Mouse (Mus musculus) lung, postnatal 0 days (tissue): Measurements from ENCODE around the gene Olfr412. TPM values are rescaled to one million over a fixed set of nuclear protein-coding genes. Genes with fewer than 3 reads are reported as not detected.

ENCODE experiments used
- ATAC-seq: fragments of 200-750 bp; cut with Nextera tagmentation; 2 replicates; pipeline ENCODE4 v1.8.0; 2017; ENCODE audit warnings: moderate library complexity
- DNase-seq: peaks from one replicate; pipeline ENCODE4 v3.0.0-alpha.2; 2016; ENCODE audit warnings: low spot score
- H3K27ac ChIP-seq: fragments of 300-500 bp; sonication (generic); 2 replicates; pipeline ENCODE4 v1.5.1; 2014; ENCODE audit warnings: antibody characterized with exemption, mild to moderate bottlenecking, low read length, mixed read lengths
- H3K27me3 ChIP-seq: fragments of 300-500 bp; sonication (generic); replicated peaks from 2 replicates; pipeline ENCODE4 v1.6.1; 2014; ENCODE audit warnings: low read length, mixed read lengths; ENCODE audit not compliant: insufficient read depth
- H3K36me3 ChIP-seq: fragments of 300-500 bp; sonication (generic); 2 replicates; pipeline ENCODE4 v1.6.1; 2014; ENCODE audit warnings: low read length, mixed read lengths; ENCODE audit not compliant: insufficient read depth
- H3K4me1 ChIP-seq: fragments of 300-500 bp; sonication (generic); 2 replicates; pipeline ENCODE4 v1.6.1; 2014; ENCODE audit warnings: antibody characterized with exemption, low read depth, low read length, mixed read lengths; ENCODE audit not compliant: insufficient read depth
- H3K4me2 ChIP-seq: fragments of 300-500 bp; sonication (generic); replicated peaks from 2 replicates; pipeline ENCODE4 v1.6.1; 2014; ENCODE audit warnings: low read depth, mild to moderate bottlenecking, low read length, moderate library complexity, mixed read lengths
- H3K4me3 ChIP-seq: fragments of 300-500 bp; sonication (generic); 2 replicates; pipeline ENCODE4 v1.5.1; 2014; ENCODE audit warnings: low read depth, low read length
- H3K9ac ChIP-seq: fragments of 300-500 bp; sonication (generic); replicated peaks from 2 replicates; pipeline ENCODE4 v1.6.1; 2014; ENCODE audit warnings: low read depth, mild to moderate bottlenecking
- H3K9me3 ChIP-seq: fragments of 300-500 bp; sonication (generic); 2 replicates; pipeline ENCODE4 v1.6.1; 2016; ENCODE audit warnings: low read length, mixed read lengths
- CTCF ChIP-seq: IDR thresholded peaks from 2 replicates; pipeline ENCODE4 v1.5.1; 2016; ENCODE audit warnings: antibody characterized with exemption, mild to moderate bottlenecking
- EP300 ChIP-seq: IDR thresholded peaks from 2 replicates; pipeline ENCODE4 v1.6.1; 2016; ENCODE audit warnings: antibody characterized with exemption, mild to moderate bottlenecking, control low read depth
- WGBS: fragments of 180-500 bp; shearing (Covaris S2); extraction: QIAGEN DNeasy Blood & Tissue Kit; methylation state at CpG from one replicate; pipeline ENCODE4 v1.1.7; 2014; 5-methylcytosine and 5-hydroxymethylcytosine counted together
- polyA plus RNA-seq: library from polyadenylated mRNA; unstranded; fragments of >200 nt; fragmentation: Nextera tagmentation; extraction: Ambion mirVana; gene quantifications from 2 replicates; pipeline ENCODE4 v1.2.1, GENCODE M21; 2015

Gene Olfr412
- polyA plus RNA-seq, 1 experiment from 2014 or later = not detected

DNA sequence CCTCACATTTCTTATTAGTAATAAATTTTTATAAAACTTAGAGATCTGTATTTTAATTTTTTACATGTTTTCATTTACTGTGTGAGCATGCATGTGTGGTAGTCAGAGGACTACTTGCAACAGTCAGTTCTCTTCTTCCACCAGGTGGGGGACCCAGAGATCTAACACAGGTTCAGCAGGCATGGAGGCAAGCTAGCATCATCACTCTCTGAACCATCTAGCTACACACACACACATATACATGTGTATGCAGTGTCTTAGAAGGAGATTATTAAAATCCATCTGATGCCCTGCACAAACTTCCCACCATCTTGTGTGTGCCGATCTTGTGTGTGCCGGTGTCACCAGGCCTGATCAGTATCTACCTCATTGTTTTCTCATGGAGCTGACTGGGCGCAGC, 15.0 kb downstream of the Olfr412 start:
- H3K4me3 ChIP-seq = no peak overlapping the region
- H3K9ac ChIP-seq = no peak overlapping the region
- no peak overlapping the region for H3K27ac ChIP-seq
- no peaks in the 10 kb centered on the region for H3K4me1 ChIP-seq
- H3K27me3 ChIP-seq = no peaks in the 10 kb centered on the region
- no peaks in the 10 kb centered on the region for H3K36me3 ChIP-seq
- WGBS = 74% methylated on average over 3 of the region's 3 CpGs
- DNase-seq = peak; percentile 65
- H3K9me3 ChIP-seq = no peaks in the 10 kb centered on the region
- ATAC-seq = no peak
- no peak overlapping the region for H3K4me2 ChIP-seq
- TF ChIP-seq EP300 (no peak), CTCF (peak; percentile 78)

DNA sequence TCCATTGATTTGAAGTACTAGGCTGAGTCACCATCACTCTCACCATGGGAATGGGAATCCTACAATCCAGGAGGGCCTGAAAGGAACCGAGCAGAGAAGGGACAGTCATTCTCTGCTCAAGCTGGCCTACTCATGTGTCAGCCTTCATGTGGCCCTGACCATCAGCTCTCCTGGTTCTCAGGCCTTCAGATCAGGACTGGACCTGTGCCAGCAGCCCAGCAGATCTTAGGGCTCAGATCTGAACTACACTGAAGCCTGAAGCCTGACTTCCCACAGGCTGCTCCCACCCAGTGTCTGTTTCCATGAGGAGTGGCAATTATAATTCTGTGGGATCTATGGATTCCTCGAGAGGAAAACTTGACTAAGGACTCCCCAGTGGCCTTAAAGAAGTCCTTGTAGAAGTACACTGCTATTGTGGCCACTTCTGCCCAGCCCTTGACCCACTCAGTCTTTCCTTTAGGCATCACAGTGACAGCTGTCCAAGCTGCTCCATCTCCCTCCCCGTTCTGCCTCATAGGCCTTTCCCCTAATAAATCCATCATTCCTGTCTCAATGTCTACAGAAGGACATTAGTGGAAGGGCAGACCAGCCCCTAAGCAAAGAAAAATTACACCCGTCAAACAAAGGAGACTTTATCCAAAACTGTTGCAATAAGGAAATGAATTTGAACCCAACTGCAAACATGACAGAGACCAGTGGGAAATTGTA, 17.5 kb downstream of the Olfr412 start:
- Histone ChIP-seq H3K36me3 (no peaks in the 10 kb centered on the region), H3K4me1 (no peaks in the 10 kb centered on the region), H3K4me3 (no peak overlapping the region), H3K27ac (no peak overlapping the region), H3K9me3 (no peaks in the 10 kb centered on the region), H3K4me2 (no peak overlapping the region), H3K27me3 (no peaks in the 10 kb centered on the region), H3K9ac (no peak overlapping the region)
- DNase-seq (no peak), ATAC-seq (no peak)
- WGBS = 34% methylated on average over 4 of the region's 4 CpGs
- no peak for TF ChIP-seq EP300
- no peak for TF ChIP-seq CTCF

- Histone ChIP-seq H3K36me3 (no peaks in the 10 kb centered on the region), H3K27me3 (no peaks in the 10 kb centered on the region), H3K27ac (no peak overlapping the region), H3K4me3 (no peak overlapping the region), H3K4me1 (no peaks in the 10 kb centered on the region), H3K9ac (no peak overlapping the region), H3K9me3 (no peaks in the 10 kb centered on the region), H3K4me2 (no peak overlapping the region)
- 43% methylated on average over 9 of the region's 9 CpGs for WGBS
- ATAC-seq (no peak), DNase-seq (no peak)
- TF ChIP-seq CTCF (no peak), EP300 (no peak)
Measured at GRCm38 (mm10) chr11:74385674-74386073, 23.8 kb downstream of the Olfr412 start.

GRCm38 (mm10) chr11:74387203-74387602, 25.3 kb downstream of the Olfr412 start:
- ATAC-seq = no peak
- 69% methylated on average over 5 of the region's 5 CpGs for WGBS
- no peak overlapping the region for H3K27ac ChIP-seq
- no peaks in the 10 kb centered on the region for H3K9me3 ChIP-seq
- H3K9ac ChIP-seq = no peak overlapping the region
- DNase-seq = no peak
- no peaks in the 10 kb centered on the region for H3K4me1 ChIP-seq
- H3K4me3 ChIP-seq = no peak overlapping the region
- H3K27me3 ChIP-seq = no peaks in the 10 kb centered on the region
- no peak for TF ChIP-seq CTCF
- TF ChIP-seq EP300 = no peak
- no peak overlapping the region for H3K4me2 ChIP-seq
- no peaks in the 10 kb centered on the region for H3K36me3 ChIP-seq

DNA sequence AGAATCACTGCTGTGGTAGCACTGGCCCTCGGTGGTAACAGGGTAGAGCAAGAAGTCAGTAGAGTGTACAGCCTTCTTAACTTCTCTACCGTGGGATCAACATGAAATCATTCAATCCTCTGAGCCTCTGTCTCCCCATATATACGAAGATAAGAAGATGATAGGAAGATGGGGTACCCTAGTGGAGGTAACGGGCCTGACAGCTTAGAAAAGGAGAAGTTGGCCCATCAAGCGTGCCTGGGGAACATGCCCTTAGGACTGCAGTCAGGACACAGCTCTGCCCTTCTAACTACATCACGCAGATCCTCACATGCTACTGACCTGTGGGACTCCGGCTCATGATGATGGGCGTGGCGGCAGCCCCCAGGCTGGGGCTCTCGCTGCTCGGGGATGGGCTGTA, 30.0 kb downstream of the Olfr412 start:
- H3K4me3 ChIP-seq = no peak overlapping the region
- DNase-seq (no peak), ATAC-seq (no peak)
- no peak overlapping the region for H3K4me2 ChIP-seq
- H3K4me1 ChIP-seq = no peaks in the 10 kb centered on the region
- no peaks in the 10 kb centered on the region for H3K36me3 ChIP-seq
- H3K27me3 ChIP-seq = no peaks in the 10 kb centered on the region
- no peak overlapping the region for H3K27ac ChIP-seq
- H3K9me3 ChIP-seq = no peaks in the 10 kb centered on the region
- H3K9ac ChIP-seq = no peak overlapping the region
- no peak for TF ChIP-seq EP300
- no peak for TF ChIP-seq CTCF
- 88% methylated on average over 11 of the region's 11 CpGs for WGBS

- Histone ChIP-seq H3K4me3 (no peak overlapping the region), H3K27me3 (no peaks in the 10 kb centered on the region), H3K36me3 (no peaks in the 10 kb centered on the region), H3K9ac (no peak overlapping the region), H3K4me1 (no peaks in the 10 kb centered on the region), H3K4me2 (no peak overlapping the region), H3K9me3 (no peaks in the 10 kb centered on the region), H3K27ac (no peak overlapping the region)
- 77% methylated on average over 6 of the region's 6 CpGs for WGBS
- TF ChIP-seq EP300 (no peak), CTCF (no peak)
- ATAC-seq (no peak), DNase-seq (no peak)
Measured at GRCm38 (mm10) chr11:74392903-74393302, 31.0 kb downstream of the Olfr412 start.

- no peaks in the 10 kb centered on the region for H3K27me3 ChIP-seq
- no peaks in the 10 kb centered on the region for H3K4me1 ChIP-seq
- no peaks in the 10 kb centered on the region for H3K9me3 ChIP-seq
- DNase-seq = no peak
- no peak for ATAC-seq
- no peak overlapping the region for H3K9ac ChIP-seq
- WGBS = 70% methylated on average over 5 of the region's 5 CpGs
- TF ChIP-seq EP300 = no peak
- no peak for TF ChIP-seq CTCF
- no peak overlapping the region for H3K4me3 ChIP-seq
- no peaks in the 10 kb centered on the region for H3K36me3 ChIP-seq
- no peak overlapping the region for H3K4me2 ChIP-seq
- no peak overlapping the region for H3K27ac ChIP-seq
Measured at GRCm38 (mm10) chr11:74393489-74393888, 31.6 kb downstream of the Olfr412 start.
